Mouse (Mus musculus) cerebellum, postnatal 4 days (tissue): ENCODE measurements around the gene Pabpc1l.

Experiments
- DNase-seq, 2 experiments: peaks; one replicate each; pipeline ENCODE4 v3.0.0; 2022; ENCODE audit warnings: low spot score in 2 of 2, mixed read lengths in 1 of 2

The Pabpc1l gene

DNA sequence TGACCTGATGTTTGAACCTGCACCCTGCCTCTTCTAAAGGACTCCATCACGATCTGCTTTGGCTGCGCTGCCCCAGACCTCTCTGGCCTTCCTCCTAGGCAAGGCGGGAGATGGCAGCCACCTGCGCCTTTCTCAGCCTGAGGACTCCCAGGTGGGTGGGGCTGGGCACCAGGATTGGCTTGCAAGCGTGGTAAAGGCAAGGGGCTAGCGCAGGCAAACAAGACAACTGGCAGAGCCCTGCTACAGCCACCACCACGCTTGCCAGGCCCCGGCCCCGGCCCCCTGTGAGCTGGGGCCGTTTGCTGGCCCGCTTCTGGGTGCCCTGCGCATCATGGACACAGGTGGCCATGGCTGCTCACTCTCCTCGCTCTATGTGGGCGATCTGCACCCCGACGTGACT, at the start of gene Pabpc1l:
Pabpc1l (plus strand) TSS at position 301 of the 400 bp plus-strand sequence.
- DNase-seq = no peak

DNA sequence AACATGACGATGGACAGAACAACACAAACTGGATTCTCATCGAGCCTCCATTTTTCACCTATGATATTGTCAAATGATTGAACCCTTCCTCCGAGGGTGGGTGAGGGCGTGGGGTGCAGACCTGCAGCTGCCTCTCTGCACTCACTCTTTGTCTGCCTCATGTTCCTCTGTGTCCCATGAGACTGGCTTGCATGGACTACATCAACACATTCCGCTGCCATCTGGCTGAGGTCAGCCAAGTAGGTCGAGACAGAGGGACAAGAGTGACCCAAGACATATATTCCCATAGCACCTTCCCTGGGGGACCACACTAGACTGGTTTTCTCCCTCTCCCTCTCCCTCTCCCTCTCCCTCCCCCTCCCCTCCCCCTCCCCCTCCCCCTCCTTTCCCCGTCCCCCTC, 48.8 kb upstream of the Pabpc1l start:
- DNase-seq = no peak

DNA sequence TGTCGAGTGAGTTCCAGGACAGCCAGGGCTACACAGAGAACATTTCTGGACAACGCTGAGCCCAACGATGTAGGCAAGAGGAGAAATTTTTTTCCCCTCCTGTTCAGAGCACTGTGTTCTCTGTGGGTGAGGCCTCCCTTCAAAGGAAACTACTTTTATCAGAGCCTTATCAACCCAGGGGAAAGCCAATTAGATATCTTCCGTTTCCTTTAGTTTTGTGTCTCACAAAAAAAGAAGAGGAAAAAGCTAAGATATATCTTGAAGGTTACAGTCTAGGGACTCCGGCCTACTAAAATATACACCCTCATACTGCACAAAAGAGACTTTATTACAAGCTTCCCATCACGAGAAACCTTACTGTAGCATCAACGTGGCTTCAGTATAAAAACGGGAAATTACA, 38.0 kb upstream of the Pabpc1l start:
- DNase-seq = no peak

DNA sequence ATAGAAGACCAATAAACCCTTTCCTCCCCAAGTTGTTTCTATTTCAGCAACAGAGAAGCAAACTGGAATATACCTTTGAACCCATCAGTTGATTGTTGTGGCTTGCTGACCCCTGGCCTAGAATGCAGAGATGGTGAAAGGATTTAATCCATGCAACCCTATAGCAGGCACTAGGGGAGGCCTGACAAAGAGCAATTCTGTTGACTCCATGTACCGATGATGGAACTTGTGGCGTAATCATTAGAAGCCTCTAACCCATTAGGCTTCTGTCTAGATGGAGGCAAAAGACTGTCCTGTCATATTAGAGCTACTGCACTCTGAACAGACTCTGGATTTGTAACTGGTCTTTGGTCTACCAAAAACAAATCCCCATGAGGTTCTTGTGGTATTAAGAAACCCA, 32.4 kb upstream of the Pabpc1l start:
- DNase-seq = no peak

GRCm38 (mm10) chr2:163994654-163994976, 30.6 kb upstream of the Pabpc1l start, which contains the start of gene Ywhab:
Ywhab (plus strand) TSS chr2:163994960.
- no peak for DNase-seq

DNA sequence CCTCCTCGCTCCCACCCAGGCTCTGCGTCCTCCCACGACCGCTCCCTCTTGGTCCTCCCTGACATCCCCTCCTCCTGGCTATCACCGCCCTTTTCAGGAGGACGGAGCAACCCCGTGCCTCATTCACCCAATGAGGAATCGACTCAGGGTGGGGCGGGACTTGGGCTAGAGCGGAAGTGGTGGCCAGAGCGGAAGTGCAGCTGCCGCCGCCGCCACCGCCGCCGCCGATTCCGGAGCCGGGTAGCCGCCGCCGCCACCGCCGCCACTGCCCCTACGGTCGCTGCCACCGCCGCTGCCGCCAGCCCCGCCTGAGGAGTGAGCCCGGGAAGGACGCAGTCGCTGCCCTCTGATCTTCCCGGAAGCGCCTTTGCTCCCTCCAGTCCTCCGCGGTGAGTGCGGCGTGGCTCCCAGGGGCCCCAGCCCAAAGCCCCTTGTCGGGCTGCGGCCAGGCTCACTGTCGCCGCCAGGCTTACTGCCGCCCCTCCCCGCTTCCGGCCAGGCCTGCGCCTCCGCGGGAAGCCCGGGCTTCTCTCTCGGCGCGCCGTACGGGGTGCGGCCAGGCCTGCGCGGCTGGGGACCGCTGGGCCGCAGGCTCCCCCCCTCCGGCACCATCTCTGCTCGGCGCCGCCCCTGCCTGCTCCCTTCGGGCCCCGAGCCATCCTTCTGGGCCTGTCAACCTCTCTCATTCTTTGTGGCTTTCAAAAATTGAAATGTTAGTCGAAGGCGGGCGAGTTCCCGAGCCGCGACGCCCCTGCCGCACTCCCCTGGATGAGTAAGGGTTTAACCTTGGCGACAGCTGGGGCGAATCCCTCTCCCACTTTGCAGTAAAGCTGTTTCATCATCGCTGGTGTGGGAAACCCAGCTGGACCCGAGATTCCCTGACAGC, 30.0 kb upstream of the Pabpc1l start:
- peak; percentile 79 to 91 for DNase-seq

GRCm38 (mm10) chr2:163996275-163996674, 29.0 kb upstream of the Pabpc1l start:
- no peak for DNase-seq

DNA sequence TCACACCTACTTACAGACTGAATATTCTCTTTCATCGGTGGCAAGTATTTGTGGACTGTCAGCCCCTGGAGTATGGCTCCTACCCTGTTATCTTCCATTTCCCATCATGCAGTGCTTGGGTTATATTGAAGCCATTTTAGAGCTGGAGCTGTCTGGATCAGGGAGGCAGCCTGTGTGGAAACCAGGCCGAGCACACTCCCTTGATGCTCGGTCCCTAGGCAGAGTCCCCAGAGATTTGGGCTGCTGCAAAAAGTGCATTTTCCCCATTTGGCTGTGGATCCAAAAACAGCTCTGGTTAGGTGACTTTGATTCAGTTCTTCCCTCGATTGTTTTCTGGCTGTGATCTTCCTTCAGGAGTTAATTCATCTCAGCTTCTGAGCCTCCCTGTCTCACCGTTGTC, 28.4 kb upstream of the Pabpc1l start:
- DNase-seq = no peak

DNA sequence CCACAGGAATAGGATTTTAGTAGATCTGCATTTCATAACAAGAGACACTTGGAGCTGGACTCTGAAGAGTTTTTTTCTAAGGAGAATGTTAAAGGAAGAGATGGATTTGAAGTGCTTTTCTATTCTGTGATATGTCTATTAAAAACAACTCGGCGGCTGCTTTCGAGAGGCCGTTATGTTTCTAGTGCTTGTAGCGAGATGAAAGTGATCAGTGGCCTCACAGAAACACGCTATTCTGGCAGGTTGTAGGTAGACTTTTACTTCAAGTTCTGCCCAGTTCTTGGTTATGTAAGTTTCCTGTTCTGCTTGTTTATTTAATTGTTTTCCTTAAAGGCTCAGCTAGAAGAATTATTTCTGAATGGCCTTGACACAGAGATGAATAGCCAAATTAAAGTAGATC, 26.3 kb upstream of the Pabpc1l start:
- no peak for DNase-seq

DNA sequence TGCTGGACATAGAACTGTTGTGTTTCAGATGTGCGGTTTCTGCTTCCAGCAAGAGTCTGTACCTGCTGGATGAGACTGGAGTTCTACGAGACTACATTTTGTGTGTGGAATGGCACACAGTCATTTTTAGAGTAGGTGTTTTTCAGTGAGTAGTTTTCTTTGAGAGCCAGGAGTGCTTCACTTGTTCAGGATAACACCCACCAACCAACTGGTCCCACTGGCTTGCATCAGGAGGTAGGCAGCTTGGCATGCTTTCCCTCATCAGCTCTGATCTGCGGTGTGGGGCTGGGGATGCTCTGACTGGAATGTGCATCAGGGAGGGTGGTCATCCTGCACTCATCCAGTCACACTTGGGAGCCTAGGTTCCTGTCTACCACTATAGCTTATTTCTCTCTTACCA, 22.6 kb upstream of the Pabpc1l start:
- no peak for DNase-seq

DNA sequence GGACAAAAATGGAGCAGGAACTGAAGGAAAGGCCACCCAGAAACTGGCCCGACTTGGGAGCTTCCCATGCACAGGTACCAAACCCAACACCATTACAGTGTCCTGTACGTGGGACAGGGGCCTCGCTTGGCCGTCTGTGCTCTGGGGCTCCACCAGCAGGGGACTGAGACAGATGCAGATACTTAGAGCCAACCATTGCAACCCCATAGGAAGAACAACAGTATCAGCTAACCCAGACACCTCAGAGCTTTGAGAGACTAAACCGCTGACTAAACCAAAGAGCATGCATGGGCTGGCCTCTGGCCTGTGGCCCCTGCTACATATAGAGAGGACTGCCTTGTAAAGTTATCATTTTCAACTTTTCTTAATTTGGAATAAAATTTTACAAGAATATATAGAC, 20.7 kb upstream of the Pabpc1l start:
- DNase-seq = no peak

GRCm38 (mm10) chr2:164006932-164007331, 18.3 kb upstream of the Pabpc1l start:
- no peak for DNase-seq

- DNase-seq = no peak
Measured at GRCm38 (mm10) chr2:164007547-164007946, 17.7 kb upstream of the Pabpc1l start.

GRCm38 (mm10) chr2:164007987-164008545, 17.2 kb upstream of the Pabpc1l start:
- no peak for DNase-seq

DNA sequence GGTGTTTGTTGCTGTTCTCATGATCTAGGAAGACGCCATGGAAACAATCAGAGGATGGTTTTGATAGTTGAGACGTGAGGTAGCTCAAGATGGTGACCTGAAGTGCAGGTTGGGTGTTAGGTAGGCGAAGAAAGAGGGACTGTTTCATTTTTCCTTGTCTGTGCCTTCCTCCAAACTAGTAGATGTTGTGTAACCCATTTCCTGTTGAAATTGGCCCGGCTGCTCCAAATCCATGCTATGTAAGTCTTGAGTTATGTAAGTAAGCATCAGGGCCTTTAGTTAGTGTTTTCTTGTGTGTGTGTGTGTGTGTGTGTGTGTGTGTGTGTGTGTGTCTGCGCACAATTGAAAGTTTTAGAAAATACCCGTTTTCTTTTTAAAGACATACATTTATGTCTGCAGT, 16.0 kb upstream of the Pabpc1l start:
- no peak for DNase-seq

DNA sequence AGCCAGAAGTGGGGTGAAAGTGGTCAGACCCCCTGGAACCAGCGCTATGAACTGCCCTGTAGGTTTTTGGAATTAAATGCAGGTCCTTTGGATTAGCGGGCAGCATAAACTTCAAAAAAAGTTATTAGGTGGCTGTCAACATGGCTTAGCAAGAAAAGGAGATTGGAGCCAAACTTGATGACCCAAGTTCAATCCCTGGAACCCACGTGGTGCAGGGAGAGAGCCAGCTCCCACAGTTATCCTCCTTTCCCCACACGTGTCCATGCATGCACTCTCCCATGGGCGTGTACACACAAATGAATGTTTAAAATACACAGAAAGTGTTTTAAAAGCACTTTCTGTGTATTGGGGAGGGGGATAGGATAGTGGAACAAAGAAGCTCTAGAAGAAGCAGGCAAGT, 14.8 kb upstream of the Pabpc1l start:
- no peak for DNase-seq

- DNase-seq = no peak
Measured at GRCm38 (mm10) chr2:164010944-164011343, 14.3 kb upstream of the Pabpc1l start.

DNA sequence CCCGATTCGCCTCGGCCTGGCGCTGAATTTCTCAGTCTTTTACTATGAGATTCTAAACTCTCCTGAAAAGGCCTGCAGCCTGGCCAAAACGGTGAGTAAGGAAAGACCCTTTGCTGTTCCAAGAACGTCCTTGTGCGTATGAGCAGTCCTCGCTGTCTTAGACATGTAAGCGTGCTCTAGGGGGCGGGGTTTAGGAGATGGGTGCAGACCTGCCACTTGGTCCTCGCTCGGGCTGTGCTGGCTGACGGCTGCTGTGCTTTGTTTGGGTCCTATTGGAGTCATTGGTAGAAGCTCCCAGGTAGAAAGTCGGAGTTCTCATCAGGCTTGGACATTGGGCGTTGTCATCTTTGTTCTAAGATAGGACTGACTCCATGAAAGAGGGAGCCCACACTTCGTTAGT, 9.9 kb upstream of the Pabpc1l start:
- no peak for DNase-seq

DNA sequence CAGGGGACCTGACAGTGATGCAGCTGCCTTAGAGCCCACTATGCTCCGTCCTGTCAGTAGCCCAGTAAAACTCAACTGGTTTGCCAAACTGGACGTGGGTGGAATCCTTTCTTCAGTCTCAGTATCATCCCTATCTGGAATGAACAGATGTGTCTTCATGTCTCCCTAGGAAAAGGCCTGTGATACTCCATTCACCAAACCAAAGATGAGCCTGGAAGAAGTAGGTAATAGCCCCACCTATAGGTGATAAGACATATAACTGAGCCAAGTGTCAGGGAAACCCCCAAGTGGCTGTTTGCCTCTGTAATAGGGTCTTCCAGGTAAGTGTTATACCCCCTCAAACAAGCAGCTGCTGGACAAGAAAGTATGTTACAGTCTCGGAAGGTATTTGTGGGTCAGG, 6.3 kb upstream of the Pabpc1l start:
- no peak for DNase-seq

DNA sequence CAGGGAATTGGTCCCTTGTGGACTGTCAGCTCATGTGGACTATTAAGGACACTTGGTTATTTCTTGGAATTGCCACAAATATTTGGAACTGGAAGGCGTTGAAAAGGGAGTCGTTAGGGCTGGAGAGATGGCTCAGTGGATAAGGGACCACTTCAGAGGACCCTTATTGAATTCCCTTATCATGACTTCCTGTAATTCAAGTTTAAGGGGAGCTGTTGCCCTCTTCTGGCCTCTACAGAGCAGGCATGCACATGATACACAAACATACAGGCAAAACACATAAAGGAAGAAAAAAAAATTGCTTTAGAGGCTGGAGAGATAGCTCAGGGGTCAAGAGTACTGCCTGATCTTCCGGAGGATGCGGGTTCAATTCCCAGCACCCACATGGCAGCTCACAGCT, 5.3 kb upstream of the Pabpc1l start:
- DNase-seq = no peak

DNA sequence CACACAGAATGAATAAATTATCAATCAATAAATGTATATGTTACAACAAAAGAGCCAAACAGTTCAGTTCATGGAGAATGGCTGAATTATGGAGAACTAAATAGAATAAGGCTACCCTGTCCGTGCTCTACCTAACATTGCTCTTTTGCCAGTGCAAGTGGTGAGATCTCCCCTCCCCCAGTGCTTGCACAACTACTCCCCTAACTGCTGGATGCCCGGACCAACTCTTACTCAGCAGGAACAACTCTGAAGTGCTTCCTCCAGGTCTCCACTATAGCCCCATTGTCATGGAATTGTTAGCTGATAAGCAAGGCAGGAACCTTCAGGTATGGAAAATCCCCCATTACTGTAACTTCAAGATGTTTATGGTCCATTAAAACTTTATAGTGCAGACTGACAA, 3.1 kb upstream of the Pabpc1l start:
- DNase-seq = no peak

GRCm38 (mm10) chr2:164031147-164031546, 5.9 kb downstream of the Pabpc1l start:
- DNase-seq = no peak

DNA sequence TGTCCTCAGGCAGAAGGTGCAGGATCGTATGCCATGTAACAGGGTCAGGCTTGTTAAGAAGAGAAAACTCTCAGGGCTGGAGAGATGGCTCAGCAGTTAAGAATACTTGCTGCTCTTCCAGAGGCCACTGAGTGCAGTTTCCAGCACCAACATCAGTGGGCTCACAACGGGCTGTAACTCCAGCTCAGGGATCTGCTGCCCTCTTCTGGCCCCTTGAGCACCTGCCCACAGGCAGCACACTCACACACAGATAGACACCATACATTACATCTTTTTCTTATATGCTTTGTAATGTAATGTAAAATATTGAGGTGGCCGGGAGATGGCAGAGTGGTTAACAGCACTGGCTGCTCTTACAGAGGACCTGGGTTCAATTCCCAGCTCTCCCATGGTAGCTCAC, 7.7 kb downstream of the Pabpc1l start:
- no peak for DNase-seq
